Mouse (Mus musculus) C2C12 (cell line): ENCODE data around the gene Osbpl6.

ENCODE experiments used
- CTCF ChIP-seq: IDR thresholded peaks from one replicate; pipeline ENCODE4 v1.5.1; 2011; ENCODE audit not compliant: control insufficient read depth, insufficient read depth, insufficient read length
- MAX ChIP-seq: IDR thresholded peaks from one replicate; pipeline ENCODE4 v1.6.1; 2011; ENCODE audit warnings: mild to moderate bottlenecking, control low read depth
- MYOG ChIP-seq: IDR thresholded peaks from one replicate; pipeline ENCODE4 v1.6.1; 2011; ENCODE audit not compliant: control insufficient read depth, insufficient read length; ENCODE audit errors: extremely low read depth
- USF1 ChIP-seq: IDR thresholded peaks from one replicate; pipeline ENCODE4 v1.6.1; 2011; ENCODE audit warnings: low read depth, mild to moderate bottlenecking, control low read depth, moderate library complexity

DNA sequence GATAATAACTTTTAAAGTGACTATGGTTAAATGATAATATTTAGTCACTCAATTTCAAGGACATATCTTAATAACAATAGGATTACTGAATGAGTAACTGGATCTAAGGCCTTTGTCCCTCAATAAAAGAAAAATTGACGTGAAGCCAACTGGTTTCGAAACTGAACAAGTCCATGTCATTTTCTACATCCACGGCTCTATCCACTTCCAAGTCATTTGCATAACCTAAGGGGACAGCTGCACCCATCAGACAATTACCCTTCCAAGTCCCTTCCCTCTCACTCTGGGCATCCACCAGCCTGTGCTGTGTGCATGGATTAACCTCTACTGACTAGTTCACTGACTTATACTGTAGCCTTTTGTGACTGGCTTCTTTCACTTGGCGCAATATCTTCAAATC, 225.3 kb downstream of the Osbpl6 start:
- TF ChIP-seq MYOG (no peak), MAX (no peak), CTCF (no peak), USF1 (no peak)
